Mouse (Mus musculus): Measurements from ENCODE around the gene Acbd4. TPM values are rescaled to one million over a fixed set of nuclear protein-coding genes. Genes with fewer than 3 reads are reported as not detected.

Gene Acbd4
- total and polyA plus RNA-seq, 3 experiments: 27.8 to 38.1 (median 27.8) TPM

GRCm38 (mm10) chr11:103116959-103117590, 15.6 kb downstream of the Acbd4 start:
- Histone ChIP-seq H3K36me3 (ENCODE audit: control insufficient read depth, insufficient read depth, low read length) (peaks cover 2% of the 10 kb centered on the region), H3K4me1 (ENCODE audit: control insufficient read depth, insufficient read depth, low read length) (peaks cover 7% of the 10 kb centered on the region), H3K9ac (ENCODE audit: low read depth, low read length) (peak overlapping the region; percentile 80), H3K79me2 (replicated peaks; ENCODE audit: control insufficient read depth, insufficient read depth, low read length) (no peaks in the 10 kb centered on the region), H3K4me3 (peak overlapping the region; percentile 77), H3K27ac (peak overlapping the region; percentile 94), H3K27me3 (ENCODE audit: control insufficient read depth, insufficient read depth, low read length) (no peaks in the 10 kb centered on the region)
- intact Hi-C loops (cut with DNase I): loop anchor here (1.0 to 5.0 kb wide), 4 partner anchors 15 to 210 kb away; partner anchors contain the start of genes Hexim2 and Map3k14
- TF ChIP-seq CTCF (IDR thresholded peaks at IDR 0.05) (peak; percentile 87), EP300 (IDR thresholded peaks at IDR 0.05; ENCODE audit: insufficient read depth, low read depth, low read length) (peak; percentile 66; the same call in 1 of the 2 replicates), POLR2A (IDR thresholded peaks at IDR 0.05; ENCODE audit: insufficient read depth, low read depth, low read length) (no peak)
- under 1% methylated on average over 35 of the region's 35 CpGs for WGBS
- peak; percentile 85 to 86 for DNase-seq

- under 1% methylated on average over 38 of the region's 38 CpGs for WGBS
- Histone ChIP-seq H3K4me1 (ENCODE audit: control insufficient read depth, insufficient read depth, low read length) (peaks cover 6% of the 10 kb centered on the region), H3K27ac (peak overlapping the region; percentile 94), H3K36me3 (ENCODE audit: control insufficient read depth, insufficient read depth, low read length) (peaks cover 2% of the 10 kb centered on the region), H3K79me2 (replicated peaks; ENCODE audit: control insufficient read depth, insufficient read depth, low read length) (no peaks in the 10 kb centered on the region), H3K9ac (ENCODE audit: low read depth, low read length) (peak overlapping the region; percentile 80), H3K27me3 (ENCODE audit: control insufficient read depth, insufficient read depth, low read length) (no peaks in the 10 kb centered on the region), H3K4me3 (peak overlapping the region; percentile 77)
- TF ChIP-seq POLR2A (IDR thresholded peaks at IDR 0.05; ENCODE audit: insufficient read depth, low read depth, low read length) (peak; percentile 23; the same call in 1 of the 2 replicates), CTCF (IDR thresholded peaks at IDR 0.05) (no peak)
- intact Hi-C loops (cut with DNase I): loop anchor here (1.0 to 5.0 kb wide), 3 partner anchors 42 to 210 kb away; partner anchors contain the start of gene Map3k14
- DNase-seq: no peak
Measured at GRCm38 (mm10) chr11:103117591-103118009, 16.1 kb downstream of the Acbd4 start.

- Histone ChIP-seq H3K4me3 (no peak overlapping the region), H3K9ac (ENCODE audit: low read depth, low read length) (no peak overlapping the region), H3K79me2 (replicated peaks; ENCODE audit: control insufficient read depth, insufficient read depth, low read length) (no peaks in the 10 kb centered on the region), H3K4me1 (ENCODE audit: control insufficient read depth, insufficient read depth, low read length) (peaks cover 4% of the 10 kb centered on the region), H3K27ac (no peak overlapping the region), H3K27me3 (ENCODE audit: control insufficient read depth, insufficient read depth, low read length) (no peaks in the 10 kb centered on the region), H3K36me3 (ENCODE audit: control insufficient read depth, insufficient read depth, low read length) (peaks cover 2% of the 10 kb centered on the region)
- intact Hi-C loops (cut with DNase I): loop anchor here (5.0 kb wide), 2 partner anchors 148 to 208 kb away; partner anchors contain the start of gene Map3k14
- no peak for TF ChIP-seq CTCF (IDR thresholded peaks at IDR 0.05)
- TF ChIP-seq EP300 (IDR thresholded peaks at IDR 0.05; ENCODE audit: insufficient read depth, low read depth, low read length): no peak
- TF ChIP-seq POLR2A (IDR thresholded peaks at IDR 0.05; ENCODE audit: insufficient read depth, low read depth, low read length): no peak
- no peak for DNase-seq
- 78% methylated on average over 2 of the region's 2 CpGs for WGBS
Measured at GRCm38 (mm10) chr11:103118866-103119265, 17.4 kb downstream of the Acbd4 start.

- 37% methylated on average over 5 of the region's 5 CpGs for WGBS
- no peak overlapping the region for H3K27ac ChIP-seq
- peaks cover 2% of the 10 kb centered on the region for H3K36me3 ChIP-seq (ENCODE audit: control insufficient read depth, insufficient read depth, low read length)
- DNase-seq: no peak
- no peaks in the 10 kb centered on the region for H3K27me3 ChIP-seq (ENCODE audit: control insufficient read depth, insufficient read depth, low read length)
- TF ChIP-seq POLR2A (IDR thresholded peaks at IDR 0.05; ENCODE audit: insufficient read depth, low read depth, low read length) (no peak), CTCF (IDR thresholded peaks at IDR 0.05) (peak; percentile 59)
- no peak overlapping the region for H3K9ac ChIP-seq (ENCODE audit: low read depth, low read length)
- H3K4me1 ChIP-seq (ENCODE audit: control insufficient read depth, insufficient read depth, low read length): peaks cover 3% of the 10 kb centered on the region
- H3K79me2 ChIP-seq (replicated peaks; ENCODE audit: control insufficient read depth, insufficient read depth, low read length): no peaks in the 10 kb centered on the region
- intact Hi-C loops (cut with DNase I): loop anchor here (5.0 kb wide), 2 partner anchors 148 to 208 kb away; partner anchors contain the start of gene Map3k14
- no peak overlapping the region for H3K4me3 ChIP-seq
Measured at GRCm38 (mm10) chr11:103119609-103120008, 18.1 kb downstream of the Acbd4 start.

- WGBS: 40% methylated on average over 5 of the region's 5 CpGs
- intact Hi-C loops (cut with DNase I): no loop called here
- H3K27me3 ChIP-seq (ENCODE audit: control insufficient read depth, insufficient read depth, low read length): no peaks in the 10 kb centered on the region
- H3K36me3 ChIP-seq (ENCODE audit: control insufficient read depth, insufficient read depth, low read length): peaks cover 2% of the 10 kb centered on the region
- TF ChIP-seq POLR2A (IDR thresholded peaks at IDR 0.05; ENCODE audit: insufficient read depth, low read depth, low read length) (no peak), EP300 (IDR thresholded peaks at IDR 0.05; ENCODE audit: insufficient read depth, low read depth, low read length) (no peak), CTCF (IDR thresholded peaks at IDR 0.05) (no peak)
- H3K9ac ChIP-seq (ENCODE audit: low read depth, low read length): no peak overlapping the region
- no peak overlapping the region for H3K4me3 ChIP-seq
- no peak overlapping the region for H3K27ac ChIP-seq
- no peaks in the 10 kb centered on the region for H3K79me2 ChIP-seq (replicated peaks; ENCODE audit: control insufficient read depth, insufficient read depth, low read length)
- peaks cover 2% of the 10 kb centered on the region for H3K4me1 ChIP-seq (ENCODE audit: control insufficient read depth, insufficient read depth, low read length)
- peak in 1 of 2 experiments; percentile 52 for DNase-seq
Measured at GRCm38 (mm10) chr11:103120315-103120714, 18.8 kb downstream of the Acbd4 start.
